Mouse (Mus musculus) CD4-positive, CD25-positive, alpha-beta regulatory T cell, adult 2 months (primary cell): ENCODE measurements around the gene Lrrc49.

Experiments used
- DNase-seq: peaks from one replicate; pipeline ENCODE4 v3.0.0-alpha.2; 2012; ENCODE audit warnings: low read depth, low spot score

Lrrc49 gene

DNA sequence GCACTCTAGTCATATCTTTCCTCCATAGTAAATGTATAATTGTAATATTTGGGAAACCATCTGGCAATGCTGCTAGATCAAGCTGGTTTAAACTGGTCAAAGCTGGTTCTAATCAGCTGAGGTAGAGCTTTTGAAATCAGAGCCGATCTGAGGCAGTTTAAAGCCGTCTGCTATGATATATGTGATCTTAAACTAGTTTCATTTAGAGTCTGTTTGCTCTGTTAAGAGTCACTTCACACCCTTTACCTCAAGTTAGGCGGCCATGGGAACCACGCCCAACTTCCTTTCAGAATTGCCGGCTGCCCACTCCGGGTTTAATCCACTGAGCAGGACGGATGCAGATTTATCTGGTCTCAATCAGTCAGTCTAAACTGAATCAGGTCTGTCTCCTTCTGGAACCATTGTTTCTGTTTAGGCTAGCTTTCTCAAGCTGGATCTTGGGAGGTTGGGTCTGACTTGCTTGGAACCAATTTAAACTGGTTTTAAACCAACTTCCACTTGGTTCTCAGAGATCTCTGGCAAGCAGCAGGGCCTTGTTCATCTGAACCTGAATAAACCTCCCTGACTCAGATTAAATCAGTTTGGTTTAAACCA lies 144.4 kb downstream of the Lrrc49 start:
- no peak for DNase-seq

DNA sequence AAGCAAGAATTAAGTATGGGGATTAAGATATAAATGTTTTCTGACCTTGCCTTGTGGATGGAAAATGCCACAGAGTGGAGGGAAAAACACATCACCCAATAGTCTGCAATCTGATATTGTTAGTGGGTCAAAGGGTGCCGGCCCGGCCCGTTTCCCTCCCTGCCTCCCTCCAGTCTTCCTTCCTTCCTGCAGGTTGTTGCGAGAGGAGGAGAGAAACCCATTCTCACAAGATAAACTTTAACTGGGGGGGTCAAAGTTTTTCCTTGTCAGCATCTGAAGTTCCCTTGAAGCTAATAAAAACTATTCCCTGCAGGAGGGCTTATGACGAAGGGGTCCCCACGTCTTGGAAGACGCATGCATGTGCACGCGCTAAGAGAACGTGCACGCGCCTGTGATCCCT lies 157.6 kb downstream of the Lrrc49 start:
- DNase-seq = no peak

DNA sequence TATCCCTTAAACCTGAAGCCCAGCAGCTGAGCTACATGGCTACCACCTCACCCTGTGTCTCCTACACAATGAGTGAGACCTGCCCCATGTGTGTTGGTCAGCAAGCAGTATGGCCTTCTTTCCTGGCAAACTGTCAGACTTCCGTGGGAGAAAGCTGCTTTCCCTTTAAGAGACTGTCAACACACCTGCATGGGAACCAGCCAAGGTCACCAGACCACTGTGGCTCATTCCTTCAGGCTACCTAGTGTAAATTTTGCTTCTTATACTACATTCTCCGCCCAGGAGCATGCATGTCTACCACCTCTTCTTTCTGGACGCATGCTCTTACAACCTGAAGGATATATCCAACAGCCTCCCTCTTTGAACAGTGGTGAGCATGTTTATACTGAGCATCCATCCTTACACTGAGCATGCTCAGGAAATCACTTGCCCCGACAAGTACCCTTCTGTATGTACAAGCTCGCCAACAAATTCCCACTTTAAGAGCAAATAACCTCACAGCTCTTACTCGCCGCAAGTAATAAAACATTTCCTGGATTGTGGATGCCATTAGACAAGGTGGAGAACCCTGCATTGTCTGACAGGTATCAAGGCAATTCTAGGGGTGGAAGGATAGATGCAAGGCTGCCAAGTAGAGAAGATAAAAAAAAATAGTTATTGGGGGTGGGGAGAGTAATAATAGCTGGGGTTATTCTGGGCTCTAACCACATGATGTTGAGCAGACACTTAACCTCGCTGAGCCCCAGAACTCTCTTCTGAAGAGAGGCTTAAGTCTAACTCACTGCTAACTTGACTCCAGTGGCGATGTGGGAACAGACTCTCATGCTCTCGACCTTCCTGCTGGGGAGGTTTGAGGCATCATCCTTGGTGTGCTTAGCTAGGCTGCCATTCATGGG lies 158.4 kb downstream of the Lrrc49 start:
- no peak for DNase-seq

DNA sequence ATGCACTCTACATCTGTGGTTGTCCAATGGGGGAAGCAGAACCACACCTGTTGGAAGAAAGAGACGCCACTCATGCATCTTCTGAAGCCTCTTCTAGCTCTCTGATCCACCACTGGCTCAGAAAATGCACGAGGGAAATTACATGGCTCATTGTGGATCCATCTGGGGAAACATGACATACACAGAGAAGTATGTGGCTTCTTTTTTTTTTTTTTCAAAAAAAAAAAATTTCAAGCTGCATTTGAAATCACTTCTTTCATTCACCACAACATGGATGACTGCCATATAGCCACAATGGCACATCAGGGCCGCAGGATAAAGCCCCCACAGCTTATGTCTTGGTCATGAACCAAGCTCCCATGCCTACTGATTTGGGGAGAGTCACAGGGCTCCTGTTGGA lies 159.7 kb downstream of the Lrrc49 start:
- DNase-seq = no peak

DNA sequence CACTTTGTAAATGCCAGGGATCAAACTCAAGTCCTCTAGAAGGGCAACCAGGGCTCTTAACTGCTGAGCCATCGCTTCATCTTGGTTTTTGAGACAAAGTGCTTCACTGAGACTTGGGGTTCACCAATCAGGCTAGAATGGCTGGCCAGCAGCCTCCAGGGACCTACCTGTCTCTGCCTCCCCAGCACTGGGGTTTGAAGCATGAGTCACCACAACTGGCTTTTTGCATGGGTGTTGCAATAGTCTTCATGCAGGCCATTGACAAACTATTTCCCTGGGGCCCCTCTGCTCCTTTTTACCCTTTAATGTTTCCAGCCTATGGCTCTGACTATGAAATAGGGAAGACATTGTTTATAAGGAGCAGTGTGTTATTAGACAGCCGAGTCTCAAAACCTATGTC lies 160.1 kb downstream of the Lrrc49 start:
- DNase-seq = no peak

DNA sequence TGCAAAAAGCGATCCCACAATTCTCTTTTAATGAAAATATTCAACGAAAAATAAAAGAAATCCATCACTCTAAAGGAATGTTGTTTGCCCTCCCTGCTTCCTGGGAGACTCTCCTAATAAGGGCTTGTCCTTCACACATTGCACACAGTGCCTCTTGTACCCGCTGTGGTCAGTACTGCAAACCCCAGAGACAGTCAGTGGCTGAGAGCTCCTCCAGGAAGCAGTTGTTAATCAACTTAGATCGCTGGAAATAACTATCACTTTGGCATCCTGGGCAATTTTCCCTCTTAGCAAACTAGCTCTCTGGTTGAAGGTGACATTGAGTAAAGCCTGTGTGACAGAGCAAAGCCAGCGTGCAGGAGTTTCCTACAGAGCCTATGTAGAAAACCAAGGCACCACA lies 160.9 kb downstream of the Lrrc49 start:
- DNase-seq = no peak

DNA sequence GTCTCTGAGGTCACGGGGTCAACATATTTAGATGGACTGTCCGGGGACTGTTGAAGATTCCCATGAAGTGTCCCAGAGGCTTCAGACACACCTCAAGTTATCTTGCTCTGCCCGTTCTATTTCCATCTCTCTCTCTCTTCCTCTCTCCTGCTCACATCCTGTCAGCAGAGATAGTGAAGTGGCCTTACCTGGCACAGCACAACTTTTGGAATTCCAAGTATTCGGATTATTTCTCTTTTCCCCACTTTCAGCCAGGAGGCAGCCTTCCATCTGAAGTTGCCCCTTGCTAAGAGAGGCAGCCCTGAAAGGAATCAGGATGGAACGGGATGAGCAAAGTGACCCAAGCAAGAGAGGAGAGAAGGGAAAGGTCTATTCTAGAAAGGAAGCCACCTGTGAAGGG lies 161.8 kb downstream of the Lrrc49 start:
- DNase-seq = no peak

DNA sequence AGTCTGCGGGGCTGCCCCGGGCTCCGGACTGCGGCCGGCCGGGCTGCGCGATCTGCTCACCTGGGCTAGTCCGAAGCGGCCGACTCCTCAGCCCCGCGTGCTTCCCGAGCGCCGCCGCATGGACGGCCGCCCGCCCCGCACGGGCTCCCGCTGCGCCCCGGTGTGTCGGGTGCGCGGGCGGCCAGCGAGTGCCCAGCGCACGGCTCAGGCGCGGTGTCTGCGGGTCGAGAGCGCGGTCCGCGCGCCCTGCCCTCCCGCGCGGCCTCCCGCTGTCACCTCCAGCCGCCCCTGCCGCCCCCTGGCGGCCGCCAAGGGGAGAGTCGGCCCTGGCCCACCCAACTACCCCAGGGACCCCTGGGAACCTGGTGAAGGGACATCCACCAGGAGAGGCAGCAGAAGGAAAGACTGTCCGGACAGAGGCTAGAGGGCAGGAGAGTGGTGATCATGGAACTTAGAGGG lies 166.1 kb downstream of the Lrrc49 start, which contains the start of gene Thsd4:
TSS of gene Thsd4 (minus strand) at position 241 of the 459 bp plus-strand sequence.
- peak; percentile 19 for DNase-seq

DNA sequence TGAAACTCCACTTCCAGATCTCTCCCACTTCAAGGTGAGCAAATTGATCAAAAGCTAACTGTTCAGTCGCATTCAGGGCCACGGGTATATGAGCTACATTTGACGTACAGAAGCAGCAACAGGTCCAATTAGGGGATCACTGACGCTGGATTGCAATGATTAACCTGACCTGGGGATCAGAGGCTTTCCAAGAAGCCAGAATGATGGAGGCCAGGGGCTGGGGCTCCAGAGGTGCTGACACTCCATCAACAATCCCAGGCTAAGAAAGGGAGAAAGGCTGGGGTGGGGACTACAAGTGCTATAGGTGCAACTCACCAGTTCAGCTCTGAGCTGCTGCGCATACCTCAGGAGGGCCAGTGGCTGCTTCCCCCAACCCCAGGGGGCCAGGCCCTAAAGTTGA lies 166.8 kb downstream of the Lrrc49 start:
- no peak for DNase-seq

DNA sequence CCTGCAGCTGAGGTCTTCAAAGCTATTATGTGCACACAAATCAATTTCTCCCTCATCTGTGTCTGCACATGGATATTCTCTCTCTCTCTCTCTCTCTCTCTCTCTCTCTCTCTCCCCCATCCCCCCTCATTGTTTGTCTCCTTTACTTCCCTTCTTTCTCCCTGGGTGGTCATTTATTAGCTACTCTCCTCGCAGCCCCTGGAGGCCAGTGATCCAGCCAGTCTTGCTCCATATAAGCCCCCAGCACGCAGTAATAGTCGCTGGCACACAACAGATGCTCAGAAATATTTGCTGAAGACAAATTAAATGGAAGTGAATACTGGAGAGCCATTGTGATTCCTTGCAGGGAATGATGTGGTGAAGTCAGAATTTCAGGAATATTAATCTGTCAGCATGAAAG lies 168.4 kb downstream of the Lrrc49 start:
- no peak for DNase-seq
